Mouse (Mus musculus) ovary, postnatal 10 days (tissue): ENCODE data around the gene Ppp2ca.

Source experiments
- DNase-seq: peaks from one replicate; pipeline ENCODE4 v3.0.0; 2022; ENCODE audit warnings: low spot score

The Ppp2ca gene

GRCm38 (mm10) chr11:52098398-52098946, at the start of gene Ppp2ca:
Ppp2ca (plus strand) TSS chr11:52098681.
- peak; percentile 95 for DNase-seq

- no peak for DNase-seq
Measured at GRCm38 (mm10) chr11:52053371-52053770, 45.1 kb upstream of the Ppp2ca start.

GRCm38 (mm10) chr11:52054728-52055127, 43.8 kb upstream of the Ppp2ca start:
- no peak for DNase-seq

GRCm38 (mm10) chr11:52056198-52056597, 42.3 kb upstream of the Ppp2ca start:
- DNase-seq, result no peak

- no peak for DNase-seq
Measured at GRCm38 (mm10) chr11:52059001-52059400, 39.5 kb upstream of the Ppp2ca start.

- no peak for DNase-seq
Measured at GRCm38 (mm10) chr11:52060315-52060714, 38.2 kb upstream of the Ppp2ca start.

GRCm38 (mm10) chr11:52062406-52062805, 36.1 kb upstream of the Ppp2ca start:
- DNase-seq, result no peak

- DNase-seq, result no peak
Measured at GRCm38 (mm10) chr11:52064398-52064797, 34.1 kb upstream of the Ppp2ca start.

- no peak for DNase-seq
Measured at GRCm38 (mm10) chr11:52065841-52066240, 32.6 kb upstream of the Ppp2ca start.

GRCm38 (mm10) chr11:52071768-52072167, 26.7 kb upstream of the Ppp2ca start:
- no peak for DNase-seq

GRCm38 (mm10) chr11:52073528-52074170, 24.8 kb upstream of the Ppp2ca start:
- DNase-seq, result no peak

GRCm38 (mm10) chr11:52074626-52075470, 23.6 kb upstream of the Ppp2ca start:
- no peak for DNase-seq

GRCm38 (mm10) chr11:52075794-52076633, 22.5 kb upstream of the Ppp2ca start:
- no peak for DNase-seq

- no peak for DNase-seq
Measured at GRCm38 (mm10) chr11:52076742-52077352, 21.6 kb upstream of the Ppp2ca start.

GRCm38 (mm10) chr11:52077939-52078338, 20.5 kb upstream of the Ppp2ca start:
- no peak for DNase-seq

GRCm38 (mm10) chr11:52079978-52080377, 18.5 kb upstream of the Ppp2ca start:
- no peak for DNase-seq

- DNase-seq, result no peak
Measured at GRCm38 (mm10) chr11:52080656-52081055, 17.8 kb upstream of the Ppp2ca start.

- DNase-seq, result no peak
Measured at GRCm38 (mm10) chr11:52085857-52086203, 12.7 kb upstream of the Ppp2ca start.

- DNase-seq, result no peak
Measured at GRCm38 (mm10) chr11:52086204-52086864, 12.1 kb upstream of the Ppp2ca start.

GRCm38 (mm10) chr11:52089291-52089690, 9.2 kb upstream of the Ppp2ca start:
- DNase-seq, result no peak

GRCm38 (mm10) chr11:52091261-52091660, 7.2 kb upstream of the Ppp2ca start:
- no peak for DNase-seq
